Mouse (Mus musculus): Measurements from ENCODE around the gene Cd47. TPM values are rescaled to one million over a fixed set of nuclear protein-coding genes. Genes with fewer than 3 reads are reported as not detected.

The Cd47 gene
- polyA plus RNA-seq, 1 experiment from 2014 or later = 68.6 TPM

GRCm38 (mm10) chr16:49787714-49788113 lies 12.6 kb upstream of the Cd47 start:
- DNase-seq (ENCODE audit: low read depth, low spot score) (no peak), ATAC-seq (no peak)
- ChIA-PET POLR2A (no interaction called here), CTCF (interaction anchor here (1.6 kb wide), 1 partner anchor 20 kb away, joined by 5 read pairs; no protein-coding TSS in a partner anchor)
- in situ Hi-C loops (cut with MboI; ENCODE audit: low pct_unique_long_range_greater_than_20kb) = no loop called here
- peaks cover 3% of the 10 kb centered on the region for H3K27me3 ChIP-seq
- TF ChIP-seq CTCF (IDR thresholded peaks at IDR 0.05) = no peak

GRCm38 (mm10) chr16:49790575-49791465 lies 9.5 kb upstream of the Cd47 start:
- in situ Hi-C loops (cut with MboI; ENCODE audit: low pct_unique_long_range_greater_than_20kb) = no loop called here
- ChIA-PET CTCF (no interaction called here), POLR2A (no interaction called here)
- no peak for DNase-seq (ENCODE audit: low read depth, low spot score)
- no peak for ATAC-seq
- TF ChIP-seq CTCF (IDR thresholded peaks at IDR 0.05) = no peak
- H3K27me3 ChIP-seq = peaks cover 3% of the 10 kb centered on the region

GRCm38 (mm10) chr16:49792446-49792878 lies 7.9 kb upstream of the Cd47 start:
- ChIA-PET POLR2A (interaction anchor here (0.5 kb wide), 1 partner anchor 24 kb away, joined by 3 read pairs; no protein-coding TSS in a partner anchor), CTCF (no interaction called here)
- H3K27me3 ChIP-seq = peaks cover 3% of the 10 kb centered on the region
- DNase-seq (ENCODE audit: low read depth, low spot score) = no peak
- ATAC-seq = no peak
- in situ Hi-C loops (cut with MboI; ENCODE audit: low pct_unique_long_range_greater_than_20kb) = no loop called here
- TF ChIP-seq CTCF (IDR thresholded peaks at IDR 0.05) = no peak

GRCm38 (mm10) chr16:49793596-49793995 lies 6.7 kb upstream of the Cd47 start:
- DNase-seq (ENCODE audit: low read depth, low spot score) (no peak), ATAC-seq (no peak)
- TF ChIP-seq CTCF (IDR thresholded peaks at IDR 0.05) = no peak
- CTCF ChIA-PET = interaction anchor here (1.9 to 2.2 kb wide), 2 partner anchors 8 to 10 kb away, joined by 4 to 5 read pairs; no protein-coding TSS in a partner anchor
- in situ Hi-C loops (cut with MboI; ENCODE audit: low pct_unique_long_range_greater_than_20kb) = no loop called here
- POLR2A ChIA-PET = no interaction called here
- H3K27me3 ChIP-seq = peaks cover 3% of the 10 kb centered on the region

GRCm38 (mm10) chr16:49796271-49796670 lies 4.1 kb upstream of the Cd47 start:
- H3K27me3 ChIP-seq = no peaks in the 10 kb centered on the region
- CTCF ChIA-PET = no interaction called here
- POLR2A ChIA-PET = no interaction called here
- DNase-seq (ENCODE audit: low read depth, low spot score) = no peak
- ATAC-seq = no peak
- in situ Hi-C loops (cut with MboI; ENCODE audit: low pct_unique_long_range_greater_than_20kb) = no loop called here
- no peak for TF ChIP-seq CTCF (IDR thresholded peaks at IDR 0.05)

- DNase-seq (ENCODE audit: low read depth, low spot score) (no peak), ATAC-seq (no peak)
- TF ChIP-seq CTCF (IDR thresholded peaks at IDR 0.05) = no peak
- H3K27me3 ChIP-seq = no peaks in the 10 kb centered on the region
- in situ Hi-C loops (cut with MboI; ENCODE audit: low pct_unique_long_range_greater_than_20kb) = no loop called here
- CTCF ChIA-PET = interaction anchor here (1.4 kb wide), 1 partner anchor 27 kb away, joined by 3 read pairs; no protein-coding TSS in a partner anchor
- POLR2A ChIA-PET = no interaction called here
Measured at GRCm38 (mm10) chr16:49796954-49797353, 3.4 kb upstream of the Cd47 start.

DNA sequence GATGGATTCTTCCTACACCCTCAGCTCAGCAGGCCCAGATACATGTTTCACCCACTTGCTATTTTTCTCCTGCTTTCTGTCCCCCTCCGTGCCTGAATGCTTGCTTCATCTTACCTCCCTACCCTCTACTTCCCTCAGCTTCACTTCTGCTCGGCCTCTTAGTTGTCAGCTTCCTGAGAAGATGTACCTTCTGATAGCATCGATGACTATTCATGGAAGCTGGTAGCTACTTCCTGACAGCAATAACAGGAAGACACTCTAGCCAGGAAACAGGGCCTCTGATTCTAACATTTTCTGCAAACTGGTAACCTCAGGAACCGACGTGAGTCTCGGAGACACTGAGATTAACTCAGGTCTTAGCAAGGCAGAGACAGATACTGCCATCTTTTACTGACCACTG lies 1.5 kb upstream of the Cd47 start:
- no peak for TF ChIP-seq CTCF (IDR thresholded peaks at IDR 0.05)
- in situ Hi-C loops (cut with MboI; ENCODE audit: low pct_unique_long_range_greater_than_20kb) = no loop called here
- ChIA-PET POLR2A (interaction anchor here (0.7 kb wide), 1 partner anchor 233 kb away, joined by 3 read pairs; no protein-coding TSS in a partner anchor), CTCF (interaction anchor here (1.6 kb wide), 1 partner anchor 10 kb away, joined by 3 read pairs; no protein-coding TSS in a partner anchor)
- ATAC-seq (no peak), DNase-seq (ENCODE audit: low read depth, low spot score) (no peak)
- no peaks in the 10 kb centered on the region for H3K27me3 ChIP-seq

DNA sequence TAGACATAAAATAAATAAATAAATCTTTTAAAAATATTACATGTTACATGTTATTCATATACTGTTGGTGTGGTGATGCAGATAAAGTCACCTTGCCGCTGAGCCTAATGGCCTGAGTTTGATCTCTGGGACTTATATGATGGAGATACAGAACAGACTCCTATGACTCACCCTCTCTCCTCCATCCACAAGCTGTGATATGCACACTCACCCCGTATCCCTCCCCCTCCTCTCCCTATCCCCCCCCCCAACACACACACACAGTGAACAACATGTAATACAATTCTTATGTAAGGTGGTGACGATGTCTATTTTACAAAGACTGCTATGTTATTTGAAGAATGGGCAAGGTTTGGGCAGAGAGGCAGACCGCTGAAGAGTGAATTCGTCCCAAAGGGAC lies 663 bp downstream of the Cd47 start:
- POLR2A ChIA-PET = no interaction called here
- TF ChIP-seq CTCF (IDR thresholded peaks at IDR 0.05) = no peak
- ATAC-seq (no peak), DNase-seq (ENCODE audit: low read depth, low spot score) (no peak)
- CTCF ChIA-PET = no interaction called here
- no peaks in the 10 kb centered on the region for H3K27me3 ChIP-seq
- in situ Hi-C loops (cut with MboI; ENCODE audit: low pct_unique_long_range_greater_than_20kb) = no loop called here

DNA sequence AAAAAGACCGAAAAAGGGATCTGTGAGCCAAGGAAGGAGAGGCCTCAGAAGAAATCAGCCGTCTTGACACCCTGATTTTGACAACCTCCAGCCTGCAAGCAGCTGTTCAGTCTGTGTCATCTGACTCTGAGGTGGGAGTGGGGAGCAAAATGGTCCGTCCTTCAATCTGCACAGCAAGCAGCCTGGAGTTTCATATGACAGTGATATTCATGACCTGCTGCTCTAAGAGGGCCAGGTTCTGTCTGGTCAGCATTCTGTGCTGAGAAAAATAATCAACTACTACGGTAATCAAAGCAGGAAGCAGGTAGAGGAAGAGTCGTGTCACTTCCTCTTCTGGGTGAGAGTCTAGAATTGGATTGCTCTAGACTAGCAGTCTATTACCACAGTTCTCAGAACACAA lies 1.1 kb downstream of the Cd47 start:
- TF ChIP-seq CTCF (IDR thresholded peaks at IDR 0.05) = no peak
- ATAC-seq = no peak
- ChIA-PET CTCF (no interaction called here), POLR2A (no interaction called here)
- DNase-seq (ENCODE audit: low read depth, low spot score) = no peak
- H3K27me3 ChIP-seq = no peaks in the 10 kb centered on the region
- in situ Hi-C loops (cut with MboI; ENCODE audit: low pct_unique_long_range_greater_than_20kb) = no loop called here

DNA sequence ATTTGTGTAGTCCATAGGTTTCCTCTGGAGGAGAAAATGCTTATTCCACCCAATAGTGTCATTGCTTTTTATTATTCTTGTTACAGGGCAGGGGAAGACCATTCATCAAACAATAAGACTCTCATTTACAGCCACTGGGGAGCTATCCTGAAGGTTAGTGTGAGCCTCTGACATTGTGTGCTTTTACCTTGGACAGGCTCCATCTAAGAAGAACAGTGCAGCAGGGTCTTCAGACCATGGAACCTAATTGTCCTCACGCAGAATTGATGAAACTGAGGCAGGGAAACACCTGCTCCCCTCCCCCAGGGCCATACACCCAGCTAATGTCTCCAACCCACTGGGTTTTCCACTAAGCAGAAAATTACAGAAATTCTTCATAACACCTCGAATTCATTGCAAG lies 2.7 kb downstream of the Cd47 start:
- in situ Hi-C loops (cut with MboI; ENCODE audit: low pct_unique_long_range_greater_than_20kb) = no loop called here
- DNase-seq (ENCODE audit: low read depth, low spot score) (no peak), ATAC-seq (no peak)
- no peaks in the 10 kb centered on the region for H3K27me3 ChIP-seq
- no peak for TF ChIP-seq CTCF (IDR thresholded peaks at IDR 0.05)
- ChIA-PET CTCF (interaction anchor here (1.3 kb wide), 1 partner anchor 9 kb away, joined by 4 read pairs; no protein-coding TSS in a partner anchor), POLR2A (no interaction called here)

GRCm38 (mm10) chr16:49803932-49804461 lies 3.7 kb downstream of the Cd47 start:
- POLR2A ChIA-PET = no interaction called here
- no peak for TF ChIP-seq CTCF (IDR thresholded peaks at IDR 0.05)
- ATAC-seq (no peak), DNase-seq (ENCODE audit: low read depth, low spot score) (no peak)
- in situ Hi-C loops (cut with MboI; ENCODE audit: low pct_unique_long_range_greater_than_20kb) = no loop called here
- no peaks in the 10 kb centered on the region for H3K27me3 ChIP-seq
- CTCF ChIA-PET = interaction anchor here (1.3 kb wide), 1 partner anchor 10 kb away, joined by 4 read pairs; no protein-coding TSS in a partner anchor

Data from Patski (cell line).